Mouse (Mus musculus) heart, postnatal 0 days (tissue): ENCODE measurements around the gene Neurl2.

Experiments
- CTCF ChIP-seq: IDR thresholded peaks from 2 replicates; pipeline ENCODE4 v1.5.1; 2016; ENCODE audit warnings: antibody characterized with exemption, control low read depth, low read depth
- EP300 ChIP-seq: IDR thresholded peaks from 2 replicates; pipeline ENCODE4 v1.6.1; 2016; ENCODE audit warnings: antibody characterized with exemption, low read depth

DNA sequence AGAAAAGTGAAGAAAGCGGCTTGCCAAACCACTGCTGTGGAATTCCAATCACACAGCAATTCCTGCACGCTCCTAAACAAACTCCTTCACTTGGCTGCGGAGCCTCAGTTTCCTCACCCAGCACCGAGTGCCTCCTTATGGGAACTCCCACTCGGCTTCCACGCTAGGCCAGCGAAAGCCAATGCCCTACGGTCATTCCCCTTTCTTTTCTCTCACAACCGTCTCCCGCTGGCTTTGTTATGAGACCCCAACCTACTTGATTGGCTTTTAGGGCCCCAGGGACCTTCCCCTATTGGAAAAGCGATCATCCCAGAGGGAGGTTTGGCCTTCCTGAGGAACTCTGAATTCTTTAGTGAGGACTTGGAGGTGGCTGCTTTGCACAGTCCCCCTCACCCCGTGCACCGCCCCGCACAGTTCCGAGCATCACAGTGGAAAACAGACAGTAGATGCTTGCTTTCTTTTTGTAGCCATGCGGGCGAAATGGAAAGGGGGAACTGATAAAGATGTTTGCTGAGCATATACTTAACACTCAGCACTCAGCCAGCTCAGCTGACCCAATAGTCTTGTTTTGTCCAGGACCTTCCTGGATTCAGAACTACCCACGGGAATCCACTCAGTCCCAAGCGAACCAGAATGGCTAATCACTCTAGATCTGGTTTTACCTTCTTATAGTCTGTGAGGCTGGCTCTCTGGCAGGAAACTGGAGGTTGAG lies 24.7 kb upstream of the Neurl2 start:
- TF ChIP-seq CTCF (no peak), EP300 (no peak)
